Mouse (Mus musculus): ENCODE results near the gene Gpr158.

- no peak for TF ChIP-seq GATA1 (IDR thresholded peaks at IDR 0.05; ENCODE audit: borderline replicate concordance, low read length)
- no peak for TF ChIP-seq FLI1 (IDR thresholded peaks at IDR 0.05; ENCODE audit: low read length)
These were observed at the start of gene Gpr158 for GRCm38 (mm10) chr2:21367345-21368111.
